Mouse (Mus musculus) left cerebral cortex, adult 11 months (tissue): ENCODE data around the gene Kctd4.
A peak's percentile ranks its signal among the peaks of the same experiment; 100 is the strongest.
"Not testable (repeated sequence)": the region's sequence is repeated elsewhere in the genome, so short reads cannot be mapped to it uniquely, and the experiment has no call there.

Experiments used
- DNase-seq: peaks from one replicate; pipeline ENCODE4 v3.0.0; 2022; ENCODE audit warnings: low spot score

Gene Kctd4

DNA sequence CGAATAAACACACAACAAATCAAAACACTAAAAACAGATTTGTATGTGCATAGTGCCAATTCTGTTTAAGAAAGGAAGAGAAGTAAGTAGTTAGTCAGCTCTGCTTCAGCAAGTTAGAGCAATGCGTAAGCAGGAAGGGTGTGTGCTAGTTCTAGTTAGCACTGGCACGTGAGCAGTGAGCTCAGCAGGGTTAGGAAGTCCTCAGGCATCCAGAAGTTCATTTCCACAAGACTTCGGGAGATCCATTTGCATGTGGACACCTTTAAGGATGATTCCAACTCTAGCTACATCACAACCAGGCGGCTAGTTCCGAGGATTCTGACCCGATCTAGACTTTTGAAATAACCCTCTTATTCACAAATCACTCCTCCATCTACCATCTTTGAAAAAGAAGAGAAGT, at the start of gene Kctd4:
Gene Kctd4, plus strand, starts transcription at position 244 of the 400 bp plus-strand sequence.
- DNase-seq: no peak

GRCm38 (mm10) chr14:75906931-75907330, 47.9 kb upstream of the Kctd4 start:
- no peak for DNase-seq

- DNase-seq: no peak
Measured at GRCm38 (mm10) chr14:75911968-75912367, 42.8 kb upstream of the Kctd4 start.

- no peak for DNase-seq
Measured at GRCm38 (mm10) chr14:75912665-75913064, 42.1 kb upstream of the Kctd4 start.

GRCm38 (mm10) chr14:75923314-75924052, 31.3 kb upstream of the Kctd4 start:
- DNase-seq: no peak

DNA sequence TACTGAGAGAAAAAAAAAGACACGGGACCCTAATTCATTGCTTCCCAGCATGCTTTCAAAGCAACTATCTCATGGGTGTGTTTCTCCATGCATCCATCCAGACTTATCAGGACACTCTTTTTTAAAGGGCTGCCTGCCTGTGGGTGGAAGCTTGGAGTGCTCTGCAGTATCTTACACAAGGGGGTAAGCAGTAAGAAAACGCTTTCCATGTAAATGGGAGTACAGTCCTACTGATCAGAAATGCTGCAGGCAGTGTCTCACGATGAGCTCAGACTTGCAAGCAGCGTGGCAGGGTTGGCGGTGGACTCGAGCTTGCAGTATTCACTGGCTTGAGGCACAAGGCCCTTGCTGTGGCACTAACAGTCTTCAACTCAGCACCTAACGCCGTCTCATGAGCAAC, 25.1 kb upstream of the Kctd4 start:
- not testable (repeated sequence) for DNase-seq

DNA sequence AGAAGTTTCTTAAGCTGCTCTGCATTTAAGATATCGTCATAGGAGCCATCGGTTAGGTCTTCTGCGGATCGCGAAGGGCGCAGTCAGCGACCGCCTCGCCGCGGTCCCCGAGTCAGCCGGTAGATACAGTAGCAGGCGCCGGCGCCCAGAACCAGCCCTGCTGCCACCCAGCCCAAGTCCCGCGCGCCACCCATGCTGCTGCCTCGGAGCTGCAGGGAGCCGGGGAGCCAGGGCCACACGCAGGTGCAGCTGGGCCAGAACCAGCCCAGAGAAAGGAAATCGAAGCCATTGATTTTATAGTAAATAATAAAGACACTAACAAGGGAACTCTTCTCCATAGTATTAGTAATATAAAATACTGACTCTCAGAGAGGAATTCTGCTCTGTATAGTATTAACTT, 23.5 kb upstream of the Kctd4 start:
- no peak for DNase-seq

GRCm38 (mm10) chr14:75934359-75934758, 20.4 kb upstream of the Kctd4 start:
- no peak for DNase-seq

- DNase-seq: no peak
Measured at GRCm38 (mm10) chr14:75937714-75938113, 17.1 kb upstream of the Kctd4 start.

- peak; percentile 27 for DNase-seq
Measured at GRCm38 (mm10) chr14:75941500-75941899, 13.3 kb upstream of the Kctd4 start.

- no peak for DNase-seq
Measured at GRCm38 (mm10) chr14:75942365-75942764, 12.4 kb upstream of the Kctd4 start.

DNA sequence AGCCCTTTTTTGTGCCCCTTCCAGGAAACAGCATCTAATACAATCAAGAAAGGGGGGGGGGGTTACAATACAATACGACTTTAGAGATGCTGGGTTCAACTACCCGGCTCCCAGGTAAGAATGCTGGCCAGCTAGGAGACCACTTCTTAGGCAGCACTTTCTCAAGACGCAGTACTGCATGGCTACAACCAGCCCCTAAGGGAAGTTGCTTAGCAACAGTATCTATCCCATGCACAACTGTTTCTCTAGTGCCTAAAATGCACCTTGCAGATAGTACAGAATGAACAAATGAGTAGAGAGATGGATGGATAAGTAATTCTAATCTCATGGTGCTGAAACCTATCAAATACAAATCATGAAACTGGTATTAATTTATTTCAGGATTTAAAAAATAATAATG, 7.1 kb upstream of the Kctd4 start:
- no peak for DNase-seq

DNA sequence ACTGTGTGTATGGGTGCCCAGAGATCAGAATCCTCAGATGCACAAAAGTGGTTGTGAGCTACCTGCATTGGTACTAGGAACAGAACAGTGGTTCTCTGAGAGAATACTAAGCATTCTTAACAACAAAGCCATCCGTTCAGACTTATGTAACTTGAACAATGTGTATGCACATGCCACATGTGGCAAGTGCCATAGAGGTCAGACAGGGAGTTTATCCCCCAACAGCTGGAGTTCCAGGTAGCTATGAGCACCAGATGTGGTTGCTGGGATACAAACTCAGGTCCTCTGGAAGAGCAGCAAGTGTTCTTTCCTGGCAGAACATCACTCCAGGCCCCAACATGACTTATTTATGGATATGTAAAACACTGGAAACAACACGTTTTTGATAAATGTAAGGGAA, 1.8 kb upstream of the Kctd4 start:
- no peak for DNase-seq

- peak; percentile 78 for DNase-seq
Measured at GRCm38 (mm10) chr14:75962250-75962649, 7.4 kb downstream of the Kctd4 start.

DNA sequence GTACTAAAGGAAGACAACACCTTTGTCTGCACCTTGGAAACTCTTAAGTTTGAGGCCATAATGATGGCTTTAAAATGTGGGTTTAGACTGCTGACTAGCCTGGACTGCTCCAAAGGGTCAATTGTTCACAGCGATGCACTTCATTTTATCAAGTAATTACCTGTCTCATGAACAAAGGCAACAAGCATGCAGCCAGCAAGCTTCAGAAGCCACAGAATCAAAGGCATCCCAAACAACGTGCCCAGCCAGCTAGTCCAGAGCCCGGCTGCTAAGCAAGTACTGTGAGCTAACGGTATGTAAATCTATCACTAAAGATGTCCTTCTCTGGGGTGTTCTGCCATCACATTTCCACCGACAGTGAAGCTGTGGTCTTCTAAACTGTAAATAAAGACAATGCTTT, 8.4 kb downstream of the Kctd4 start:
- DNase-seq: no peak

- DNase-seq: no peak
Measured at GRCm38 (mm10) chr14:75964000-75964399, 9.2 kb downstream of the Kctd4 start.

- no peak for DNase-seq
Measured at GRCm38 (mm10) chr14:75964433-75964832, 9.6 kb downstream of the Kctd4 start.

- no peak for DNase-seq
Measured at GRCm38 (mm10) chr14:75967291-75967690, 12.5 kb downstream of the Kctd4 start.

DNA sequence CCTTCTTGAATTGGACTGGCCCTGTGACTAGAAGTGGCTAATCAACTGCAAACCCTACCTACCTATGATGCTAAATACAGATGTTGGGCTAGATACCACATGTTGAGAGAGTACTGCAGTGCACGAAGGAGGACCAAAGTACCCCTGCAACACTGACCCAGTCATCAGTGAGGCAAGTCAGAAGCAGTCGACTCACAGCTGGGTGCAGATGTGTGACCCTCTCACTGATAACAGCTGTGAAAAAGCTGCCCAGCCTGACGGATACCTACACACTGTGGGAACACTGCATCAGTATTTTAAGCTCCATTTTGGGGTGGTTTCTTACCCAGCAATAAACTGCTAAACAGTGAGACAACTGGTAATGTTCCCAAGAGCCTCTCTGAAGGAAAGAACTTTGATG, 21.3 kb downstream of the Kctd4 start:
- no peak for DNase-seq

DNA sequence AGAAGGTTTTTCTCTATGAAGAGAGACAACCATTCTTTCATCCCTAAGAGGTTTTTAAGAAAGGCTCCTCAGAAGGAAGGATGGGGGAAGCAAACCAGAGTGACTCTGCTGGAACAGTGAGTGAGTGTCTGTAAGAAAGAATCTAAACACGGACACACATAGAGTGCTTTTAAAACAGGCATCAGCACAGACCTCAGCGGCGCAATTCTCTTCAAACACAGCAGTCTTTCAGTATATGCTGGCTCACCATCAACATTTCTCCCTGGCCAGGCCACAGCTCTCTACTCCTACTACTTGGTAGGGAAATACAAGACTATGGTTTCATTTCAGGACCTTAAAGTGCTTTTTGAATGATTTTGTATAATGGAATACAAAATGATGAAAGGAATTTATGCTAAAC, 26.4 kb downstream of the Kctd4 start:
- no peak for DNase-seq

- no peak for DNase-seq
Measured at GRCm38 (mm10) chr14:75983891-75984290, 29.1 kb downstream of the Kctd4 start.

DNA sequence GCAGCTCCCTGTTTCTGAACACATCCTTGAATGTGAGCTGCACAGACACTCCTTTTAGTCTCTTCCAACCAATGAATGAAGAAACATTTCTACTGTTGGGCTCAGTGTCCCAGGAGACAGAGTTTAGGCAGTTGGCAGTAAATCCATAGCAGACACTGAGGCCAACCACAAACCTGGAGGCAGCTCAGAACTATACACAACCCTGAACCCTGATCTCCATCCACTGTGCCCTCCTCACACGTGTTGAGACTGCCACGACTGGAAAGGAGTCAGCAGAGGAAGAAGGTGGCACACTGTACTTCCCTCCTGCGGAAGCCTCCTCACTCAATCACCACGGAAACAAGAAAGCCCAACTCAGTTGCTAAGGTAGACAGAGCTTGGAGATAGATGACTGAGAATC, 30.3 kb downstream of the Kctd4 start:
- no peak for DNase-seq

- no peak for DNase-seq
Measured at GRCm38 (mm10) chr14:75986878-75987483, 32.2 kb downstream of the Kctd4 start.

- no peak for DNase-seq
Measured at GRCm38 (mm10) chr14:75989168-75989567, 34.4 kb downstream of the Kctd4 start.
